Mouse (Mus musculus): ENCODE data around the gene Itgb1bp1.

DNA sequence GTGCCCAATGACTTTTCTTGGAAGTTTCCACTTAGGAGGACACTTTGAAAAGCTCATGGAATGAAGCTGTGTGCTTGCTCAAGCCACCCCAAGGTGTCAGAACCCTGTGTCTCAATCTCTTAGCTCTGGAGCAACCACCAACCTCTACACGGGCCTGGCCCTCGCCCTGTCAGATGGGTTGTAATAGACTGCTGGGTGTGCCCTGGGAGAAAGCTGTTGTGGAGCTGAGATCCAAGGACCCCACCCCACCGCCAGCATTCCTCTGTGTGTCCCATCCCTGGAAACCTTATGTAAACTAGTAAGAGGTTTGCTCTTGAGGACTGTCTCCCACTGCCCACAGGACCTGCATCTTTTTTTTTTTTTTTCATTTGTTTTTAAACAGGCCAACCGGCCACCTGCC lies 62.2 kb downstream of the Itgb1bp1 start:
- TF ChIP-seq CTCF (IDR thresholded peaks at IDR 0.05) (no peak), POLR2A (IDR thresholded peaks at IDR 0.05; ENCODE audit: insufficient read depth, low read depth, low read length) (no peak)
